Mouse (Mus musculus): ENCODE data around the gene Ufc1. TPM values are rescaled to one million over a fixed set of nuclear protein-coding genes. Genes with fewer than 3 reads are reported as not detected.
A peak's percentile ranks its signal among the peaks of the same experiment; 100 is the strongest.

The Ufc1 gene
- polyA plus RNA-seq, 1 experiment = 20.0 TPM

GRCm38 (mm10) chr1:171280250-171280915, 14.4 kb downstream of the Ufc1 start:
- no peaks in the 10 kb centered on the region for H3K36me3 ChIP-seq (ENCODE audit: control insufficient read depth, insufficient read depth, low read length)
- H3K27ac ChIP-seq (ENCODE audit: control insufficient read depth, insufficient read depth, low read depth, low read length) = no peak overlapping the region; the same call in 1 of the 2 replicates
- peak overlapping the region; percentile 96 for H3K4me3 ChIP-seq (ENCODE audit: control insufficient read depth, low read depth, low read length)
- TF ChIP-seq POLR2A (IDR thresholded peaks at IDR 0.05; ENCODE audit: control insufficient read depth, low read depth, low read length) (no peak), CTCF (IDR thresholded peaks at IDR 0.05; ENCODE audit: control insufficient read depth, insufficient read depth, insufficient replicate concordance, low read depth, low read length) (no peak)
- no peaks in the 10 kb centered on the region for H3K27me3 ChIP-seq (ENCODE audit: control insufficient read depth, insufficient read depth, low read length)
- H3K4me1 ChIP-seq (ENCODE audit: control insufficient read depth, insufficient read depth, low read length) = peaks cover 25% of the 10 kb centered on the region

- no peak overlapping the region; the same call in 1 of the 2 replicates for H3K4me3 ChIP-seq (ENCODE audit: control insufficient read depth, low read depth, low read length)
- H3K36me3 ChIP-seq (ENCODE audit: control insufficient read depth, insufficient read depth, low read length) = no peaks in the 10 kb centered on the region
- H3K27me3 ChIP-seq (ENCODE audit: control insufficient read depth, insufficient read depth, low read length) = no peaks in the 10 kb centered on the region
- H3K27ac ChIP-seq (ENCODE audit: control insufficient read depth, insufficient read depth, low read depth, low read length) = no peak overlapping the region
- H3K4me1 ChIP-seq (ENCODE audit: control insufficient read depth, insufficient read depth, low read length) = peaks cover 19% of the 10 kb centered on the region
- no peak for TF ChIP-seq CTCF (IDR thresholded peaks at IDR 0.05; ENCODE audit: control insufficient read depth, insufficient read depth, insufficient replicate concordance, low read depth, low read length)
- TF ChIP-seq POLR2A (IDR thresholded peaks at IDR 0.05; ENCODE audit: control insufficient read depth, low read depth, low read length) = no peak
Observed at GRCm38 (mm10) chr1:171279721-171280120, 15.1 kb downstream of the Ufc1 start.

- Histone ChIP-seq H3K27ac (ENCODE audit: control insufficient read depth, insufficient read depth, low read depth, low read length) (no peak overlapping the region), H3K36me3 (ENCODE audit: control insufficient read depth, insufficient read depth, low read length) (no peaks in the 10 kb centered on the region; the same call in 1 of the 2 replicates), H3K4me1 (ENCODE audit: control insufficient read depth, insufficient read depth, low read length) (peaks cover 15% of the 10 kb centered on the region), H3K27me3 (ENCODE audit: control insufficient read depth, insufficient read depth, low read length) (no peaks in the 10 kb centered on the region), H3K4me3 (ENCODE audit: control insufficient read depth, low read depth, low read length) (no peak overlapping the region)
- TF ChIP-seq CTCF (IDR thresholded peaks at IDR 0.05; ENCODE audit: control insufficient read depth, insufficient read depth, insufficient replicate concordance, low read depth, low read length) (no peak), POLR2A (IDR thresholded peaks at IDR 0.05; ENCODE audit: control insufficient read depth, low read depth, low read length) (no peak)
Observed at GRCm38 (mm10) chr1:171279012-171279705, 15.7 kb downstream of the Ufc1 start.

GRCm38 (mm10) chr1:171278436-171278835, 16.4 kb downstream of the Ufc1 start:
- TF ChIP-seq POLR2A (IDR thresholded peaks at IDR 0.05; ENCODE audit: control insufficient read depth, low read depth, low read length) = no peak
- TF ChIP-seq CTCF (IDR thresholded peaks at IDR 0.05; ENCODE audit: control insufficient read depth, insufficient read depth, insufficient replicate concordance, low read depth, low read length) = no peak
- Histone ChIP-seq H3K4me1 (ENCODE audit: control insufficient read depth, insufficient read depth, low read length) (peaks cover 15% of the 10 kb centered on the region), H3K27me3 (ENCODE audit: control insufficient read depth, insufficient read depth, low read length) (no peaks in the 10 kb centered on the region), H3K27ac (ENCODE audit: control insufficient read depth, insufficient read depth, low read depth, low read length) (no peak overlapping the region), H3K36me3 (ENCODE audit: control insufficient read depth, insufficient read depth, low read length) (peaks cover 2% of the 10 kb centered on the region), H3K4me3 (ENCODE audit: control insufficient read depth, low read depth, low read length) (no peak overlapping the region)

- Histone ChIP-seq H3K4me3 (ENCODE audit: control insufficient read depth, low read depth, low read length) (no peak overlapping the region), H3K36me3 (ENCODE audit: control insufficient read depth, insufficient read depth, low read length) (peaks cover 2% of the 10 kb centered on the region), H3K27me3 (ENCODE audit: control insufficient read depth, insufficient read depth, low read length) (no peaks in the 10 kb centered on the region), H3K4me1 (ENCODE audit: control insufficient read depth, insufficient read depth, low read length) (peaks cover 15% of the 10 kb centered on the region), H3K27ac (ENCODE audit: control insufficient read depth, insufficient read depth, low read depth, low read length) (no peak overlapping the region)
- TF ChIP-seq POLR2A (IDR thresholded peaks at IDR 0.05; ENCODE audit: control insufficient read depth, low read depth, low read length) = no peak
- TF ChIP-seq CTCF (IDR thresholded peaks at IDR 0.05; ENCODE audit: control insufficient read depth, insufficient read depth, insufficient replicate concordance, low read depth, low read length) = no peak
Observed at GRCm38 (mm10) chr1:171277736-171278135, 17.1 kb downstream of the Ufc1 start.

- Histone ChIP-seq H3K36me3 (ENCODE audit: control insufficient read depth, insufficient read depth, low read length) (peaks cover 2% of the 10 kb centered on the region), H3K27me3 (ENCODE audit: control insufficient read depth, insufficient read depth, low read length) (no peaks in the 10 kb centered on the region), H3K4me3 (ENCODE audit: control insufficient read depth, low read depth, low read length) (no peak overlapping the region), H3K27ac (ENCODE audit: control insufficient read depth, insufficient read depth, low read depth, low read length) (no peak overlapping the region), H3K4me1 (ENCODE audit: control insufficient read depth, insufficient read depth, low read length) (peaks cover 12% of the 10 kb centered on the region)
- TF ChIP-seq POLR2A (IDR thresholded peaks at IDR 0.05; ENCODE audit: control insufficient read depth, low read depth, low read length) (no peak), CTCF (IDR thresholded peaks at IDR 0.05; ENCODE audit: control insufficient read depth, insufficient read depth, insufficient replicate concordance, low read depth, low read length) (no peak)
Observed at GRCm38 (mm10) chr1:171276110-171276748, 18.6 kb downstream of the Ufc1 start.

GRCm38 (mm10) chr1:171275144-171275734, 19.6 kb downstream of the Ufc1 start:
- H3K27me3 ChIP-seq (ENCODE audit: control insufficient read depth, insufficient read depth, low read length) = no peaks in the 10 kb centered on the region
- TF ChIP-seq CTCF (IDR thresholded peaks at IDR 0.05; ENCODE audit: control insufficient read depth, insufficient read depth, insufficient replicate concordance, low read depth, low read length) (no peak), POLR2A (IDR thresholded peaks at IDR 0.05; ENCODE audit: control insufficient read depth, low read depth, low read length) (no peak)
- peaks cover 2% of the 10 kb centered on the region for H3K36me3 ChIP-seq (ENCODE audit: control insufficient read depth, insufficient read depth, low read length)
- no peak overlapping the region for H3K27ac ChIP-seq (ENCODE audit: control insufficient read depth, insufficient read depth, low read depth, low read length)
- peaks cover 12% of the 10 kb centered on the region for H3K4me1 ChIP-seq (ENCODE audit: control insufficient read depth, insufficient read depth, low read length)
- no peak overlapping the region for H3K4me3 ChIP-seq (ENCODE audit: control insufficient read depth, low read depth, low read length)
